Mouse (Mus musculus): ENCODE measurements at regions not wholly inside any gene's neighbourhood (a gene's known extent, or its start where the extent isn't known, plus 50 kb on each side); places are given as distances from the start of the nearest gene placed in this dataset.

DNA sequence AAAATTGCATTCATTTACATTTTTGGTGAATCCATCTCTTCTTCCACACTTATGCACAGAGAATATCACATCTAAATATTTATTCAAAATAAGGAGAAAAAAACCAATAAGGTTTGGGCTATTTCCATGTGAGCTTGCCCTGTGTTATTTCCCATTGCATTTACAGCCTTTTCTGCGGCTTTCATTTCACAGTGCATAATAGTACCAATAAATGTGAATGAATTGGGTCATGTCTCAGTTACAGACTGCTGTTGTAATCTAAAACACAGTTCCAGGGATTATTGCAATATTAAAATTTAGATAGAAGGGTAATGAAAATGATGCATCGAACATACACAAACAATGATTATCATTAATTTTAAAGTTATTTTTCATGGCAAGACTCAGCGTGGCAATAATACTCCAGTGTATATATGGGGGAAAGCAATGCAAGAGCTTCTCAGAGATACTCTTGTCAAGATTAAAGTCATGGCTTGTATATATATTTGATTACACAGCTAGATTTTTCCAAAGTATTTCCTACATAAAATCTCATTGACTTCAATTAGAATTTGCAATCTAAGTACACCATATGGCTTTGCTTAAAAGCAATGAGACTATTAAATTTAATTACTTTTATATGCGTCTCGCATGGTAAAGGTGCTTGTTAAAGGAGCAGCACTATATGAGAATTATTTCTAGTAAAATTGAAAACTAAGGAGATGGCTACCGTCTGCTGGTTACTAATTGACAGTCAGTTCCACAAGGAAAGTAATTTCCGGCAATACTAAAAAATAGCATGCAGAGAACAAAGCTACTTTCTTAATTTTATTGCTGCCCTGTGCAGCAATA, 782.1 kb upstream of the Cdh9 start:
- in situ Hi-C loops (cut with MboI, MseI) = loop anchor here (10.0 kb wide), 1 partner anchor 928 kb away; no protein-coding TSS in a partner anchor

- in situ Hi-C loops (cut with MboI, MseI) = no loop called here
These were observed 769.1 kb upstream of the Cdh9 start for GRCm38 (mm10) chr15:15959411-15959810.

DNA sequence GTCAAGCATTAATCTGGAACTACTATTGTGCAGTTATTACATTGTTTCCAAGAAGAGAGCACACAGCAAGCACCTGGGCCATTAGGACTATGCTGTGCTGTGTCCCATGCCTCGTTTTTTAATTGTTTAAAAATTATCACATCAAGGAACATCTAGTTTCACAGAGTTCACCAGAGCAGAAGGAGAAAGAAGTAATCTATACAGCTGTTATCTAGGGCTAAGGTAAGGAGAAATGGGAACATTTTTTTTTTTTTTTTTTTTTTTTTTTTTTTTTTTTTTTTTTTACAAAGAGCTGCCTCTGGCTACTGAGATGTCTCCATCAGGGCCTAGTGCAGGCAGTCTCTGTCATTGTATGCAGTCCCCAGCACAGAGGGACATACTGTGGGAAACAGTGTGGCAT, 760.0 kb upstream of the Cdh9 start:
- in situ Hi-C loops (cut with MboI, MseI) = no loop called here

DNA sequence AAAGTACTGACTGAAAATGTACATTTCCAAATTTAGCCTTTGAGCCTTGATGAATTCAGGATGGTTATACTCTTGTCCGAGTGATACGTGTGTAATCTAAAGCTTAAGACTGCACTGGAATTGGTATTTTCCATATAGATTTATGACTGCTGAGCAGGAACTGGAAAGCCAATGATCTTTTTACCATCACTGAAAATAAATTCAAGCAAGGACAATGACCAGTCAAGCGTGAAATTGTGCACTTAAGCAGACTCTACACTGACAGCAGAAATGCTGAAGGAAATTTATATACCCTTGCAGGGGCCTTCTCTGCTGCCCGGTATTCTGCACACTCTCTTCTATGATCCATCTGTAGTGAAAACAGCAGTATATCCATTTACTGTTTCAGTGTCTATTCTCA, 751.8 kb upstream of the Cdh9 start:
- in situ Hi-C loops (cut with MboI, MseI) = loop anchor here (25.0 kb wide), 1 partner anchor 111 kb away; no protein-coding TSS in a partner anchor
